Mouse (Mus musculus): ENCODE data around the gene Pih1h3b. TPM values are rescaled to one million over a fixed set of nuclear protein-coding genes. Genes with fewer than 3 reads are reported as not detected.

Gene Pih1h3b
- total RNA-seq (2022): not detected

DNA sequence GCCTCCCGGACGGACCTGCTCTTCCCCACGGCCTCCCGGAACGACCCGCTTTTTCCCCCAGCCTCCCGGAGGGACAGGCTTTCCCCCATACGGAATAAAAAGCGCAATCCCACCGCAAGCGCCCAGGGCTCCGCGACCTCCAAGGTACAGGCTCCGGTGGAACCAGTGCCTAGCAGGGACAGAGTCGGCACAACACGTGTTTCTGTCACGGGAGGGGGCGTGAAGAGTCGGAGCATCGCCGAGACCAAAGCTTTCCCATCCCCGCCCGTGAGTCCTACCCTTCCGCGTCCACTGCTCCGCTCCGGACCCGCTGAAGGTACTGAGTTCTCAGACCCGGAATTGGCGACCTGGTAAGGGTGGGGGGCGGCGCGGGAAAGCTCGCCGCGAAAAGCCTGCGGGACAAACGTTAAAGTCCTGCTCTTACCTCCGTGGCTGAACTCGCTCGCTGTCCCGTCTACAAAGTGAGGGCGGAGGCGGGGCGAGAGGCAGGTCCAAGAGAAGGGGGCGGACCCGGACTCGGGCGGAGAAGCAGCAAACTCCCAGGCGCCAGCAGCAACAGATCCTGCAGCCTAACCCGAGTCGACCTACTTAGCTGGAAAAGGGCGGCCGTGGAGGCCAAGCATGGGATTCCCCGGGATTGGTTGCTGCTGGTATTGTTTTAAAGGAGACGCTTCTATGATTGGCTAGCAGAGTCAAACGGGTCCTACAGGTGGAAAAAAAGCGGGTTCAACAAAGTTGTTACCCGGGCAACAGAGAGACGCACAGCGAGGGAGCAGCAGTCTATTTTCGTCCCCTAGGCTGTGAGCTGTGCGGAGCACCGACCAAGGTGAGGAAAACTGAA lies at the start of gene Pih1h3b, which contains the start of gene Nup62cl:
Gene Pih1h3b, plus strand, starts transcription at position 745 of the 841 bp plus-strand sequence.
Gene Nup62cl, minus strand, starts transcription at position 578 of the 841 bp plus-strand sequence.
- DNase-seq (ENCODE audit: low spot score in 2 of 2): no peak

GRCm38 (mm10) chrX:140060886-140061874 lies 1.5 kb upstream of the Pih1h3b start:
- DNase-seq (ENCODE audit: low spot score in 2 of 2): no peak

GRCm38 (mm10) chrX:140082535-140082934 lies 19.9 kb downstream of the Pih1h3b start:
- no peak for DNase-seq (ENCODE audit: low spot score in 2 of 2)

- no peak for DNase-seq (ENCODE audit: low spot score in 2 of 2)
Observed at GRCm38 (mm10) chrX:140094066-140094465, 31.4 kb downstream of the Pih1h3b start.

Other genes starting within 250 kb of the Pih1h3b start
- gene Morc4, start 191.2 kb upstream of the Pih1h3b start, total RNA-seq (2022): 1 to 10 TPM; 4.2 to 7.5 (median 5.2) TPM
- 10 to 100 TPM in 1 of 4 experiments, 1 to 10 TPM in 3; 7.7 to 14.4 (median 9.5) TPM for gene Rbm41, start 64.3 kb upstream of the Pih1h3b start, total RNA-seq (2022)
- gene Nup62cl, start 167 bp upstream of the Pih1h3b start, total RNA-seq (2022): 1 to 10 TPM in 3 of 4 experiments, under 1 TPM in 1; 0.67 to 1.5 (median 1.1) TPM

All from layer of hippocampus, adult 8-10 months (tissue).